Mouse (Mus musculus) G1E (cell line): ENCODE measurements around the gene Zfp12.
"Not testable (repeated sequence)": the region's sequence is repeated elsewhere in the genome, so short reads cannot be mapped to it uniquely, and the experiment has no call there.

Experiments used
- CTCF ChIP-seq: IDR thresholded peaks from 2 replicates; pipeline ENCODE4 v1.5.1; 2012; ENCODE audit warnings: low read depth, low read length, inconsistent platforms, mixed read lengths
- GATA1 ChIP-seq: IDR thresholded peaks from 2 replicates; pipeline ENCODE4 v1.6.1; 2012; ENCODE audit warnings: borderline replicate concordance, low read length, inconsistent platforms, mixed read lengths
- POLR2AphosphoS5 ChIP-seq: IDR thresholded peaks from 2 replicates; pipeline ENCODE4 v1.6.1; 2012; ENCODE audit warnings: low read depth, low read length, inconsistent platforms; ENCODE audit not compliant: insufficient replicate concordance
- TAL1 ChIP-seq: conservative IDR thresholded peaks from 2 replicates; pipeline ENCODE4 v1.6.1; 2012; ENCODE audit warnings: low read depth, low read length, inconsistent platforms, mixed read lengths

GRCm38 (mm10) chr5:143188014-143188413 lies 46.9 kb upstream of the Zfp12 start:
- not testable (repeated sequence) for TF ChIP-seq CTCF, TAL1, POLR2AphosphoS5, GATA1
